Mouse (Mus musculus) megakaryocyte-erythroid progenitor cell, adult 5-6 weeks (primary cell): ENCODE measurements around the gene Pdgfb. TPM values are rescaled to one million over a fixed set of nuclear protein-coding genes. Genes with fewer than 3 reads are reported as not detected.
A peak's percentile ranks its signal among the peaks of the same experiment; 100 is the strongest.

ENCODE experiments used
- ATAC-seq: replicated peaks from 2 replicates; pipeline ENCODE4 v1.8.0; 2016; ENCODE audit warnings: mild to moderate bottlenecking, inconsistent platforms; ENCODE audit not compliant: severe bottlenecking, poor library complexity, low FRiP score, low TSS enrichment
- total RNA-seq, 2 experiments: library from RNA; stranded (forward) in 1 of 2; stranded (reverse) in 1 of 2; fragments of 200-1000, 215-1000 nt in 1 of 2; fragments of >200 nt in 1 of 2; fragmentation: Nextera tagmentation in 1 of 2; gene quantifications; 2 replicates each; pipeline ENCODE4 v1.2.3; 2014 to 2017

The Pdgfb gene
- total RNA-seq, 2 experiments from 2014 or later: 0.39 TPM; not detected in 1

DNA sequence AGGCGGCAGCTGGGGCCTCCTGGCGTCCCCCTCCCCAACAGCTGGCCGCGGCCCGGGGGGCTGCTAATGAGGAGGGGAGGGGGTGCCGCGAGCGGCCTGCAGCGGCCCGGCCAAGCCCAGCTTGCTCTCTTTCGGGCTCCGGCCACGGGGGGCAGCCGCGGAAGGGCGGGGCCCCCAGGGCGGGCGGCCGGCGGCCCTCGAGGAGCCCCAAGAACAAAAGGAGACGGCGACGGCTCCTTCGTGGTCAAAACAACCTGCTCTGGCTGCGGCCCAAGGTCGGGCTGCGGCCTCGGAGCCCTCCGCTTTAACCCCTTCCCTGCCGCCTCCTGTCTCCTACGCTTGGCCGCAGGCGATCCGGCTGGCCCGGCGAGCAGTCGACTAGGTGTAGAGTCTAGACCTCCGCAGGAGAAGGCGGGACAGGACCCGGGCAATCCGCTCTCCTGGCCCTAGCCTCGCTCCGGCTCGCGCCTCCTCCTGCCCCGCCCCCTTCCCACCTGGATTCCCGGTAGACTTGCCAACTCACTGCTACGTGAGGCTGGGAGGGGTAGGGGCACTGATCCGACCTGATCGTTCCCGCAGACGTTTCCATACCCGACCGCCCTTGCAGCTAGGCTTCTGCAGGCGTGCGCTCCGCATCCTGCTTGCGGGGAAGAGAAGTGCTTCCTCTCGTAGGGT is 2.1 kb downstream of the Pdgfb start:
- no peak for ATAC-seq

DNA sequence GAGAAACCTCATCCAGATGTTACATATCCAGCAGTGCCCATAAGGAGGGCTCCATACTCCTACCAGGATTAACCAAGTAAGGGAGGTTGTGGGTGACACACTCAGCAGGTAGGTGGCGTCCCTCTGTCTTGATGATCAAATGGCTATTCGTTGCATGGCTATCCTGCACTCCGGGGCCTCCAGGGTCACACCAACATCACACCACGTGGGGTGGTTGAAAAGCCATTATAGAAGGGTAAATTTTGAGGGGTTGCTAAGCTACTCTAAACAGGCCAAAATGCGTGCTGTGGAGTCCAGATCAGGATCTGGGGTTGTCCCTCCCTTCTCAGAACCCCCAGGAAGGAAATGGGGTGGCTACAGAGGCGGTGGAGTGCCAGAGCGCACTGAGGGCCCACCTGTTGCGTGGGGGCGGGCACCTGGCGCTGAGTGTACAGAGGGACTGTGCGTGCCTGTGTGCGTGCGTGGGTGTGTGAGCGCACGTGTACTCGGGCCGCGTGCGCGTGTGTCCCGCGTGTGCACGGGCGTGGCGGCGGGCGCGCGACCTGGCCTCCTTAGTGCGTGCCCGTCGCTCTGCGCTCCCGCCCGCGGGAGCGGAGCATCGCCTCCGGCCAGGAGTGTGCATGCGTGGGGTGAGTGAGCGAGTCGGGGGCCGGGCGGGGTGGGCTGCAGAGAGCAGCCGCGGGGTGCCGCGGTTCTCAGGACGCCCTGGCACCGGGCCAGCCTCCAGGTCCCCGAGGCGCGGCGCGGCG is 2.8 kb downstream of the Pdgfb start:
- ATAC-seq: no peak

DNA sequence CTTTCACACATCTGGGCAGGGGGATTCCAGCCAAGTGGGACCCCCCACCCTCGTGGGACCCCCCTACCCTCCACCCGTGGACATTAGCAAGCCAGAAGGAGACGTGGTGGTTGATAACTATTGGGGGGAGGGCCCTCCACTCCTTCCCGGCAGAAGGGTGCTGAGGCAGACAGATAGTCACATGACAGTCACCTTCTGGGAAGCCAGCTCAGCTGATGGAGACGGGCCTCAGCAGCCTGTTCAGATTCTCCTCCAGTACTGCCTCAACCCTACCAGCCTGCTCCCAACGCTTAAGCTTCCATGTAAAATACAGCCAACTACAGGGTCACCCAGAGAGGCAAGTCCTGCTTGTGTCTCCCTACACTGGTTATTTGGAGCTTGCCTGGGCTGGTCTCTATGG is 3.6 kb downstream of the Pdgfb start:
- ATAC-seq: no peak

DNA sequence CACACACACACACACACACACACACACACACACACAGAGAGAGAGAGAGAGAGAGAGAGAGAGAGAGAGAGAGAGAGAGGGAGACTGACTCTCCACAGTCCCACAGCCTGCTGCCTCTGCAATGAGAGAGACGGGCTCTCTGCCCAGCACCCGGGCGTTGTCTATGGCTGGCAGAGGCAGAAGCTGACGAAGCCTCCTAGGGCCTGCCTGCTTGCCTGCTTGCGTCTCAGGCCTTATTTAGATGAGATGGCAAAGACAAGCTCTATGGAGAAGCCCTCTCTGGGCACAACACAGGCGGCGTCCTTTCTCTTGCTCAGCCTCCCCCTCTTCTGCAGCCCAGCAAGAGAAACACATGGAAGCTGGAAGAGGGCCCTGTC is 4.6 kb downstream of the Pdgfb start:
- ATAC-seq: no peak

DNA sequence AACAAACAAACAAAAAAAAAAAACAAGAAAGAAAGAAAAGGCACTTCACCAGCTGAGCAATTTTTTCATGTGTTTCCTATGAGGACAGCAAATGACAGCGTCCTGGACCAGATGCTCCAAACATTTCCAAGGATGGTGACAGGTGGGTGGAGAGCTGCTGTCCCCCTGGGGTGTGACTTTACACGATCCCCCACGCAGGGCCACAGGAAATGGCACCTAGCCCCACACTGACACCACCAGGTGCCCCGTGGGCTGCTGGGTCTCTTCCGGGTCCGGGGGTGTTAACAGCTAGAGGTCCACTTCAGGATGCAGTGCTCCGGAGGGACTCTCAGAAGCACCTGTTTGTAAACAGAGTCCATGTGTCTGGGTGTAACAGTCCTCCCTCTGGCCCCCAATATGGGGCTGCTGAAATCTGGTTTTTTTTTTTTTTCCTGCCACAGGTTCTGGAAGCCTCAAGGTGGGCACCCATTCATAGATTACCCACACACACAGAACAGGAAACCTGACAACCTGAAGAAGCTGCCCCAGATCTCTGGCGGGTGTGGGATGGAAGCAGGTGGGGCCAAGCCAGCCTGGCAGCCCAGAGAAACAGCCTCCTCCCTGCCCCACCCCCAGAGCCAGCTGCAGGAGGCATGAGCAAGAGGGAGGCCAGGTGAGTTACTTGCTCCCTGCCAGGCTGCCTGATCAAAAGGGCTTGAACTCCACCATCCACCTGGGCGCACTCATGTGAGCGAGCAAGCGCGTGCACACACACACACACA is 5.2 kb downstream of the Pdgfb start:
- no peak for ATAC-seq

DNA sequence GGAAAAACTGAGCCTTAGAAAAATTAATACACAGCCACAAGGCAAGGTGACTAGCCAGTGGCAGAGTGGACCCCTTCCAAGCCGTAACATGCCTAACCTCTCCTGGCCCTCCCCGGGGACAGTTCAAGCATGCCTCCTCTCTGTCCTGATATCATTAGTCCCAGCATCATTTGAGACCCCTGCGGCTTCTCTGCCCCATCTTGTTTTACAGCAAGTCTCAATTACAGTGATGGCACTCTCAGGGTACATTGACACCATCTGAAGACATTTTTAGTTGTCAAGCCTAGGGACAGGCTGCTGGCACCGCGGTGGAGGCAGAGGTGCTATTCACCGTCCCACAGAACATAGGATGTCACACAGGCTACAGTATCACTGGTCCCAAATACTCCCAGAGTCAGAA is 6.3 kb downstream of the Pdgfb start:
- no peak for ATAC-seq

DNA sequence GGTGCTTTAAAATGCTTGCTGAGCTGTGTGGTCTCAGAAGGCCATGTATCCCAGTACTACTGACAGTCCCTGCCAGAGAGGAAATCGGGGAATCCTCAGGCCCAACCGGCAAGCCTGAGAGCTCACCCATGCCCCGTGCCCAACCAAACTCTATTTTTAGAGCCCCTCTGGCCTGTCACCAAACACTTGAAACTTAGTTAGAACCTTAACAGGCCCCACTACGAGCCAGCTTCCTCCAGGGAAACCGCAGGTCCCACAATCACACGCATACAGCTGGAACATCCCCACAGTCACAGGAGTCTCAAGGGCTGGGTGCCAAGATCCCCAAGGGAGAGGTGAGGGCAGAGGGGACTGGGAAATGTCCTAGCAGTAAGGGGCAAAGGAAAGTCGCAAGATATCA is 8.6 kb downstream of the Pdgfb start:
- ATAC-seq: peak; percentile 32; the same call in 1 of the 2 replicates

DNA sequence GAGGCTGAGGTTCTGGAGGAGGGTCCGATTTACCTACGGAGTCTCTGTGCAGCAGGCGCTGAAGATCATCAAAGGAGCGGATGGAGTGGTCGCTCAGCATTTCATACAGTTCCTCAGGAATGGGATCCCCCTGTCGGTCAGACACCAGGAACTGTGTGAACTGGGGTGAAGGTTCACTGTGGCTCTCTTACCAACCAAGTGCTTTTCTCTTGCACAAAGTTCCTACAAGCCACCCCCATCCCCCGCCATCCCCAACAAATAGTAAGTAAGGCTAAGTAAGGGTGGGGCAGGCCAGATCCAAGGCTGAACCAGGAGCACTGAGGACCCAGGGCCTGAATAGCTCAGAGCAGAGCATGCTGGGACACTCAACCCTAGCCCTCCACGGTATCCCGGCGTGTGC is 9.3 kb downstream of the Pdgfb start:
- ATAC-seq: no peak

DNA sequence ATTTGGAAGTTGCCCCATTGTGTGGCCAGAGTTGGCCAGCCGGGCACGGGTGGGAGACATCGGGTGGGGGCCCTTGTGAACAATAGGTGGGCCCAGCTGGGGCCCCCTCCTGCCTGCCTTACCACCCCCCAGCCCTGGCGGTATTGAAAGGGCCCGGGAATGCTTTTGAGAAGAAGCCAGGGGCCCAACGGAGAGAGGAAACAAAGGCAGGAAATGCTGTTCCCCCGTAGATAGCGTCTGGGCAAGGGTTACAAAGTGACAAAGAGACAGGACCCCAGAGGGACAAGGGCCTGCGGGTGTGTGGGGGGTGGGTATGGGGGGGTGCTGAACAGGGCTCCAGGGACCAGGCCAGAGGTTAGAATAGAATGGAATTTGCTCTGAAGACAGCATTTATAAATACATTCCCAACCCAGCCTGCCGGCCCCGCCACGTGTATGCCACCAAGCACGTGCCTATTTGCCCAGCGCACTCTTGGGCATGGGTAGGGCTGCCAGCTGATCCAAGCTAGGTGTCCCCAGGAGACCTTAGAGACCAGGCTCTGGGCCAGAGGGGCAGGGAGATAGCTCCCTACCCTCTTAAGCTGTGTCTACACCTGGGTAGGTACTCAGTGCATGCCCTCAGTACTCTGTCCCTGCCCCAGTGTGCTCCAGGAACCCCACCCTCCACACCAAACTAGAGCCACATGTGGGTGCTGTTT is 10.0 kb downstream of the Pdgfb start:
- no peak for ATAC-seq

DNA sequence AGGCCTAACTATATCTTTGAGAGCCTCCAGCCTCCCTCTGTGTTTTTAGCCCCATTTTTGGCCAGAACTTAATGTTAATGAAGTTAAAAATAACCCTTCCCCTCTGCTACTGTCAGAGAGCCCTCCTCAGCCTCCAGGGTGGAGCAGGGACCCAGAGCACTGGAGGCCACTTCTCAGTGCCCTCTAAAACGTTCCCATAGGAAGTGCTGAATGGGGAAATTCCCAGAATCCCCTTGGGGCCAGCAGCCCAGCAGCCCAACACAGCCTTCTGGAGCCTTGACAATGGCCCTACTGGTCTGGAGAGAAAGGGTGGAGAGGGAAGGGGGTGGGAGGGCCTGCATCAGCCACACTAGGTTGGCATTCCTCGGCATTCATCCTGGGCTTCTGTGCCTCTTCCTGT is 11.2 kb downstream of the Pdgfb start:
- no peak for ATAC-seq

DNA sequence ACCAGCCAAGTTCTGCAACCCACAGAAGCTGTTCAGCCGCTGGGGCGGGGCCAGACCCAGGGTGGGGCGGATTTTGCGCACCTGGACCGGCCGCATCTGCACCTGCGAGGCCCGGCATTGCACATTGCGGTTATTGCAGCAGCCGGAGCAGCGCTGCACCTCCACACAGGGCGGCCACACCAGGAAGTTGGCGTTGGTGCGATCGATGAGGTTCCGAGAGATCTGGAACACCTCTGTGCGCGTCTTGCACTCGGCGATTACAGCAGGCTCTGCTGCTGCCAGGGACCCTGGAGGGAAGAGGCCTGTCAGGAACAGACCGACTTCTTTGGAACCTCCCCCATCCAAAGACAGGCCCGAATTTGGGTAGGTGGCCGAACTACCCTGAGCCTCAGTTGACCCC is 13.2 kb downstream of the Pdgfb start:
- ATAC-seq: no peak

DNA sequence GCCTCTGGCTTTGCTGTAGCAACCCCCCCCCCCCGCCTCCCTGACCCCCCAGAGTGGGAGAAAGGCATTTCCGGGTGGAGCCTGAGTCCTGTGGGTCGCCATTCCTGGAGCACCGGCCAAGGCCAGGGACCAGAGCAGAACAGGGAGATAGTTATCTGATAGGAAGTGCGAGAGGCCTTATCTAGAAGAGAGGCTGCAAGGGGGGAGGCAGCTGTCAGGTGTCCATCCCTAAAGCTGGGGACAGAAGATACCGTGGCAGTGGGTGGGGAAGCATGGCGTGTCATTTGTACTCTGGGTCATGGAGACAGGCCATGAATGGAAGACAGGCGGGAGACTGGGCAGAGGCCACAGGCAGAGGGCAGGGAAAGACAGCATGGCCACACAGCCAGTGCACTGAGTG is 14.1 kb downstream of the Pdgfb start:
- no peak for ATAC-seq

DNA sequence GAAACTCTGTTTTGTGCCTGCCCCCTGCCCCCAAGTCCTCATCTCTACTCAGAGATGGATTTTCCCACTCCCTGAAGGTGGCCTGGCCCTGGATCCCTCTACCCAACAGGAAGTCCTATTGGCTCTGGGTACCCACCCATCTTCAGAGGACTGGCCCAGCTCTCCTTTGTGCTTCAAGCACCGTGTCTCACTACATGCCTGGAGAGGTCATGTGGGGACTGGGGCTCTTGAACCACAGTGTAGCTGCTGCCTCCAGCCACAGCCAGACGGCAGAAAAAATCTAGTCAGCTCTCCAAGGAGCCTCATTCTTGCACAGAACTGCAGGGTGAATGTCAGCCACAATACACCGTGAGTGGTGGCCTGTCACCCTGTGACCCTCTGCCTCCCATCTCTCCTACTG is 16.8 kb downstream of the Pdgfb start:
- ATAC-seq: no peak

DNA sequence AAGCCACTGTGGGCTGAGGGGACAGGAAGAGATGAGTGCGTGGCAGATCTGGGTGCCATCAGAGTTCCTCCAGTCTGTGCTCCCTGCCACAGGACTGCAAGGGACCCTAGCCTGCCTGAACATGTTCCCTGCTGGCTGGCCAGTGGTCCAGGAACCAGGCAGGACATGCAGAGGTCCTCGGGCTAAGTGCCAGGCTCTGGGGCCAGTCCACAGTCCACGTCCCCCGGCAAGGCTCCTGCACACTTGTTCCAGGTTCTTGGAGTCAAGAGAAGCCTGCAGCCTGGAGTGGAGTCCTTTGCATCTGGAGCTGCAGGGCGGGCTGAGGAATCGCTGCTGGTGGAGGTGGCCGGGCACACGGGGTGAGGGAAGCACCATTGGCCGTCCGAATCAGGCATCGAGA is 18.0 kb downstream of the Pdgfb start:
- no peak for ATAC-seq

DNA sequence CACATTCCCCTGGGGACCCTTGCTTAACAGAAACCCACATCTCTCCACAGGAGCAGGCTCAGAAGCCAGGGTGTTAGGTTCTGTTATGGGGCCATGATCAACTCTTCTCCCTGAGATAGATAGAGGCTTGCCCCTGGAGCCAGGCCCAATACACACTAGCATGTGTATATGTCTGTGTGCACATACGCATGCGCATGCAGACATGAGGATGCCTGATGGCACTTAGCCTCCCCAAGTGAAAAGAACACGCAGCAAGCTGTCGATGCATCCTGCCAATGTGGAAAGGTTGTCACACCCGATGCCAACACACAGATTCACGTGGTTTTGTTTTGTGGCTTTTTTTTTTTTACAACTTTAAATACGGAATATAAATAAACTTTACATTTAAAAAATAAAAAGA is 19.2 kb downstream of the Pdgfb start:
- ATAC-seq: no peak

DNA sequence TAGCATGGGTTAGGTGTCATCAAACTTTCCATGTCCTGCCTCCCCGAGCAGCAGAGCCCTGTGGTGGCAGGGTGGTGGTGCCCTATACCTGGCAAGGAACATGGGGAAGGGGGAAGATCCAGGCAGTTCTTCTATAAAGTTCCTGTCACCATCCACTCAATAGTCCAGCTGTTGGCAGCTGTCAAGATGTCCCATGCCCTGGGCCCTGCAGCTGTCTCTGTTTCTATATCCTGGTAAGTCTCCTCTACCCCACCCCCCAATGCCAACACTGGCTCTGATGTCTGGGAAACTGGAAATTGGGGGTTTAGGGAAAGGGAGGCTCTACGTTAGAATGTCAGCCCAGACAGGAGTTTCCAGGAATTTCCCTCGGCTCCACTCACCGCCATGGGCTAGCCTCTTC is 20.2 kb downstream of the Pdgfb start:
- ATAC-seq: no peak

DNA sequence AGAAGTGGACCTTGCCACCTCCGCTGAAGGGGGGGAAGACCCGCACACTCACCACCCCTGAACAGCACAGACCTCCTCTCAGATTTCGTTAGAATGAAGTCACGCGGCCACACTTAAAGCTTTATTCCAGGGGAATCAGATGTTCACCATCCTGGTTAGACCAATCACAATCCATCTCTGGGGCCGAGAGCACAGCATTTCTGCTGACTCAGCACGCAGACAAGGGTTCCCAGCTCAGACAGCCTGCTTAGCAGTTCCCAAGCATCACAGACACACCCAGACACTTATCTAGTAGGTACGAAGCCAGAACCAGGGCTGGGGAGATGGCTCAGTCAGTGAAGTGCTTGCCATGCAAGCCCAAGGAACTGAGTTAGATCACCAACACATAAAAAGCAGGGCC is 28.6 kb downstream of the Pdgfb start:
- 0 out of 2 replicates have a peak, but pooled peaks have one; percentile 45 for ATAC-seq

DNA sequence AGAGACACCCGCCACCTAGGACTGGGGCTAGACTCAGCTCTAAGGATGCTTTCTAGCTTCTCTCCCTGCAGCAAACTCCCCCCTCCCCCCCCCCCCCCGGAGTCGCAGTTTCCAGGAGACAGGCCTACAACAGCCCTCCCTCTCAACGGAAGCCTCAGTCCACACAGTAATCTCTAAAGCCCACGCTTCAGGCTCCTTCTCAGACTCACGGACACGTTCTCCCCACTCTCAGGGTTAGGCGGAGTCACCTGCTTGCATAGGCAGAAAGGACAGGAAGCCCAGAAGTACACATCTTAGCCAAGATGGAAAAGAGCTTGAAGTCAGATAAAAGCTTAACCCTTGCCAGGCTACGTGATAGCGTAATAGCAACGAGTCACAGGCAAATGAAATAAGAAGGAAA is 29.3 kb downstream of the Pdgfb start:
- ATAC-seq: no peak

DNA sequence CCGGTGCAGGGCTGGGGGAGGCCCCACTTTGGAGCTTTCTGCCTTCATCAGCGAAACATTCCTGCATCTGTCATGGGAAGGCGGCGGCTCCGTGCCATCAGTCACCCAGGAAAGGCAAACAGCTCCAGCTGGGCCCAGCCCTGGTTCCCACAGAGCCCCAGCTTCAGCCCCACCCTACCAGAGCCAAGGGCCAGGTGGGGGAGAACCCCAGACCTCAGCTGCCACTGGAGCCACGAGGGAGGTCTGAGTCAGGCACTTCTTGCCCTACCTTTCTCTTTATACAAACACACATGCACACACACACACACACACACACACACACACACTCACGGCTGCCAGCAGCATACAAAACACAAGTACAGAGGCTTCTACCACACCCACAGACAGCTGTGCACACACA is 30.6 kb downstream of the Pdgfb start:
- no peak for ATAC-seq

DNA sequence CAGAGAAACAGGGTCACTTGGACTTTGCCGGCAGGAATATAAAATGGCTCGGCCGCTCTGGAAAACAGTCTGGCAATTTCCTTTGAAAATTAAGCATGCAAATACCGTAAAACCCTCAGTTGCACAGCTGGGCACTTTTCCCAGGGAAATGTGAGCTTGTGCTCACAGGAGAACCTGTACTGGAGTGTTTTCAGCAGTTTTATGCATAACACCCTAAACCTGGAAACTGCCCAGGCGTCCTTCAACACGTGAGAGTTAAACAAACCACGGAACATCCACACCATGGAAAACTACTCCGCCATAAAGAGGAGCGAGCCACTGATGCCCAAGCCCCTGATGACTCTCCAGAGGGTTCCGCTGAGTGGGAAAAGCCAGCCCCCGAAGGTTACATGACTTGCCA is 34.1 kb downstream of the Pdgfb start:
- ATAC-seq: no peak
